Mouse (Mus musculus) bone marrow, adult 2 months (tissue): ENCODE results near the gene Clrn1. TPM values are rescaled to one million over a fixed set of nuclear protein-coding genes. Genes with fewer than 3 reads are reported as not detected.

Experiments
- H3K27ac ChIP-seq: fragments of 200-500 bp; 2 replicates; pipeline ENCODE4 v1.5.1; 2012; ENCODE audit warnings: low read depth, mild to moderate bottlenecking, control low read depth, inconsistent platforms, low read length; ENCODE audit not compliant: control insufficient read depth, poor library complexity, insufficient read depth
- H3K4me1 ChIP-seq: fragments of 200-500 bp; 2 replicates; pipeline ENCODE4 v1.6.1; 2011; ENCODE audit warnings: low read length; ENCODE audit not compliant: control insufficient read depth, insufficient read depth
- H3K4me3 ChIP-seq: fragments of 200-500 bp; replicated peaks from 2 replicates; pipeline ENCODE3; 2011; ENCODE audit warnings: mild to moderate bottlenecking, low read depth, low read length, control low read depth; ENCODE audit not compliant: control insufficient read depth
- CTCF ChIP-seq: fragments of 200-500 bp; IDR thresholded peaks from 2 replicates; pipeline ENCODE4 v1.5.1; 2011; ENCODE audit warnings: low read length, control low read depth; ENCODE audit not compliant: control insufficient read depth, insufficient read depth
- POLR2A ChIP-seq: fragments of 200-500 bp; IDR thresholded peaks from 2 replicates; pipeline ENCODE4 v1.6.1; 2011; ENCODE audit warnings: low read depth, mild to moderate bottlenecking, control low read depth, low read length, borderline replicate concordance; ENCODE audit not compliant: control insufficient read depth
- WGBS: fragments of 180-500 bp; shearing (Covaris S2); methylation state at CpG from one replicate; pipeline ENCODE4 v1.1.7; 2018; 5-methylcytosine and 5-hydroxymethylcytosine counted together
- polyA plus RNA-seq: library from polyadenylated mRNA; stranded (reverse); fragments of >200 nt; gene quantifications from 2 replicates; pipeline ENCODE4 v1.2.4, GENCODE M21; 2011; ENCODE audit warnings: low replicate concordance; ENCODE audit not compliant: missing spikeins, insufficient read depth, insufficient read length

The Clrn1 gene
- polyA plus RNA-seq, 1 experiment, result not detected

- no peak overlapping the region for H3K27ac ChIP-seq
- H3K4me3 ChIP-seq, result no peak overlapping the region
- TF ChIP-seq CTCF (no peak), POLR2A (no peak)
- no peaks in the 10 kb centered on the region for H3K4me1 ChIP-seq
- WGBS, result 69% methylated on average over 4 of the region's 4 CpGs
Measured at GRCm38 (mm10) chr3:58826266-58826665, 58.9 kb downstream of the Clrn1 start.

DNA sequence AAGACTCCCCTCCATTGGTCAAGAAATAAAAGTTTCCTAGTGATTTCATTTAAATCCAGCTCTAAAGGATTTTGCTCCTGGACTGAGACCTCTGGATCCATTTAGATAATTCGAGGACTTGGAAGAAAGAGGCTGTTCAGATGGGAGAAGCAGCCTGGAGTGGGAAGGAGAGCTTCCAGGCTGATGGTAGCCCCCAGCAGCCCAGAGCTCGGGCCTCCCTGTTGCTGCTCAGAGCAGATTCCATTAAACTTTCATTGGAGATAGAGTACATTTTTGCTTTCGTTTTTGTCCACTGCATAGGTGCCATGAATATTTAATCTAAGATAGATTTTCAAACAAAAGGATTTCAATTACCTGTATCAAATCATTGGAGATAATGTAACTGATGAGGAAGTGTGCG, 62.9 kb downstream of the Clrn1 start, which contains the start of gene Mindy4b-ps:
TSS of gene Mindy4b-ps (minus strand) at position 101 of the 400 bp plus-strand sequence.
- H3K27ac ChIP-seq, result no peak within 1 kb of the TSS
- no peak for TF ChIP-seq POLR2A
- TF ChIP-seq CTCF, result no peak
- no peak within 1 kb of the TSS for H3K4me3 ChIP-seq
- 63% methylated on average over 4 of the region's 4 CpGs for WGBS
- no peaks in the 10 kb centered on the region for H3K4me1 ChIP-seq

DNA sequence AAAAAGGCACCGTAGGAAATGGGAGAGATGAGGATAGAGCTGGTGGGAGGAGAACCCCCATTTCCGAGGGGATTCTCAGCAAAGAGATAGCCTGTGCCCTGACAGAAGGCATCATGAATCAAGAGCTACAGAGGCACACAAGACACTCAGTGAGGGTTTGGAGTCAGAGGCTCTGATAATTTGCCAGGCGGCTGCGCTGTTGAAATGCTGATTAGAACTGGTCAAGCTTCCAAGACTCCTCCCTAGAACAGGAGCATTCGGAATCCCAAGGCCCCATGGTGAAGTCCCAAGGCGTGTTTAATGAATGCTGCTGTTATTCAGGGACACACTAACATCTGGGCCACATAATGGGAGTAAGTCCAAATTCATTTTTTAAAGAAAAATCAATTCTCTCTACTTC, 67.8 kb downstream of the Clrn1 start:
- 69% methylated on average over 6 of the region's 6 CpGs for WGBS
- H3K4me1 ChIP-seq, result no peaks in the 10 kb centered on the region
- no peak overlapping the region for H3K4me3 ChIP-seq
- no peak for TF ChIP-seq POLR2A
- TF ChIP-seq CTCF, result no peak
- H3K27ac ChIP-seq, result no peak overlapping the region

GRCm38 (mm10) chr3:58814191-58814590, 70.9 kb downstream of the Clrn1 start:
- no peak for TF ChIP-seq CTCF
- TF ChIP-seq POLR2A, result no peak
- Histone ChIP-seq H3K4me3 (no peak overlapping the region), H3K27ac (no peak overlapping the region), H3K4me1 (no peaks in the 10 kb centered on the region)
- WGBS, result 86% methylated on average over 3 of the region's 3 CpGs

GRCm38 (mm10) chr3:58810353-58810752, 74.8 kb downstream of the Clrn1 start:
- no peaks in the 10 kb centered on the region for H3K4me1 ChIP-seq
- 47% methylated on average over 11 of the region's 11 CpGs for WGBS
- TF ChIP-seq CTCF, result no peak
- TF ChIP-seq POLR2A, result no peak
- no peak overlapping the region for H3K4me3 ChIP-seq
- H3K27ac ChIP-seq, result no peak overlapping the region

DNA sequence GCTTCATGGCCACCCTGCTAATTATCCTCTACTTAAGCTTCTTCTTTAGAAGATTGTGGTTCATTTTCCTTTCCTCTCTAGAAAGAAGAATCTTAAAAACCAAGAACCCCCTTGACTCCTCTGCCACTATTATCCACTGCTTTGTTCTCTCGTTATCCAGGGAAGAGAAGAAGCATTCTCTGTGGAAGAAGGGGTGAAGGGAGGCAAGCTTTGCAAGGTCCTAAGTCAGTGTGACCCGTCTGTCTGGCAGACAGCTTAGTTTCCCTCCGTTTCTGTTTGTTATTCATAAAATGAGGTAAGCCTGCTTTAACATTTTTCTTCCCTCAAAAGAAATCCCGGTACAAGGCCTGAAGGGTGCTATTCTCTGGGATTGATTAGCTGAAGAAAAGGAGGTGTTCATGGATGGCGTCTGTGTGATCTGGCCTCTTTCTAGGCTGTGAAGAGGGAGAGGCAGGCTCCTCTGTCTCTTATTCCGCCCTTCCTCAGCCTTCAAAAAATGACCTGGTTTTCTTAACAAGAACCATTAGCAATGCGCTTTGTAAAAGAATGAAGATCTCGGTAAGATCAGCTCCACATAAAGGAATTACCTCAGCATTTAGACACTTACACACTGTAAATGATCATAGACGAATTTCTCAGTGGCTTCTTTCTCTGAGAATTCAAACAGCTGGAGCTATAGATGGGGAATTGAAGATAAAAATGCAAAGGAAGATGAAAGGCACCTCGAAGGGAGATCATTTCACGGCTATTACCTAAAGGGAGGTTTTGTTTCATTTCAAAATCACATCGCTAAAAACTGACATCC, 75.8 kb downstream of the Clrn1 start:
- Histone ChIP-seq H3K27ac (no peak overlapping the region), H3K4me3 (no peak overlapping the region), H3K4me1 (no peaks in the 10 kb centered on the region)
- no peak for TF ChIP-seq CTCF
- no peak for TF ChIP-seq POLR2A
- 81% methylated on average over 12 of the region's 12 CpGs for WGBS

DNA sequence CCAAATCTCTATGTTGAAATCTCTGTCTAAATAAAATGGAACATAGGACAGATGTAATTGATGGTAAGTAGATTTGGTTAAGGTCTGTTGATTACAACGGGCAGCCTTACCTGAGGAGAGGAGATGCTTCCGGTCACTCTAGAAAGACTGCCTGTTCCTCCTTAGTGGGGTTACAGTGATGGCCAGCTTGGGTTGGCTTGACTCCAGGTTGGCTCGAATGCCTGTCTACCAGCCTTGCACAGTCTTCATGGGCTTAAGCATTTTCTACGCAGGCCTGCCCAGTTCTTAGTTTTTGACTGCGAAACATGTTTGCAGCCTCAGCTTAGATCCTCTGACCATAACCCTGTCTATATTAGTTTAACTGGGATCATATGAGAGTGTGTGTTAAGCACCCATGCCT, 76.5 kb downstream of the Clrn1 start:
- WGBS, result 87% methylated on average over 5 of the region's 5 CpGs
- TF ChIP-seq POLR2A, result no peak
- no peak for TF ChIP-seq CTCF
- Histone ChIP-seq H3K27ac (no peak overlapping the region), H3K4me3 (no peak overlapping the region), H3K4me1 (no peaks in the 10 kb centered on the region)

DNA sequence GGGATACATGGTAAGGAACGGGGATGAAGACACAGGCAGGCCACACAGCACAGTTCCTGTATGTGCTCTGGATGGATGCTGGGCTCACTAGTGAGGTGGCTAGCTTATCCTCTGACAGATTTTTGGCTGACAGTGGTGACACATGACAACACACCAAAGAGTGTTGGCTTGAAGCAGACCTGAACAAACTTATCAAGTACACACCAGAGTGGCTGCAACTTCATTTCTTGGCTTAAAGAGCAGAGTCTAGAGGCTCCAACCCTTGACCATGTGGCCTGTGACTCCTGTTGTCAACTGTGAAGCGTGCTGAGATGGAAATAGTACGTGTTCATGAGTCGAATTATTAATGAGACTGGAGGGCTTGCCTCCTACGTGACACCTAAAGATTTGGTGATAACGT, 80.4 kb downstream of the Clrn1 start:
- TF ChIP-seq CTCF (no peak), POLR2A (no peak)
- WGBS, result 83% methylated on average over 6 of the region's 6 CpGs
- H3K27ac ChIP-seq, result no peak overlapping the region
- no peaks in the 10 kb centered on the region for H3K4me1 ChIP-seq
- no peak overlapping the region for H3K4me3 ChIP-seq

- WGBS, result 72% methylated on average over 4 of the region's 4 CpGs
- Histone ChIP-seq H3K4me1 (no peaks in the 10 kb centered on the region), H3K4me3 (no peak overlapping the region), H3K27ac (no peak overlapping the region)
- TF ChIP-seq CTCF, result no peak
Measured at GRCm38 (mm10) chr3:58798676-58799075, 86.5 kb downstream of the Clrn1 start.
